Mouse (Mus musculus): ENCODE measurements around the gene Ttll2. TPM values are rescaled to one million over a fixed set of nuclear protein-coding genes. Genes with fewer than 3 reads are reported as not detected.
"Not testable (repeated sequence)": the region's sequence is repeated elsewhere in the genome, so short reads cannot be mapped to it uniquely, and the experiment has no call there.

The Ttll2 gene
- total and polyA plus RNA-seq, 3 experiments: not detected

DNA sequence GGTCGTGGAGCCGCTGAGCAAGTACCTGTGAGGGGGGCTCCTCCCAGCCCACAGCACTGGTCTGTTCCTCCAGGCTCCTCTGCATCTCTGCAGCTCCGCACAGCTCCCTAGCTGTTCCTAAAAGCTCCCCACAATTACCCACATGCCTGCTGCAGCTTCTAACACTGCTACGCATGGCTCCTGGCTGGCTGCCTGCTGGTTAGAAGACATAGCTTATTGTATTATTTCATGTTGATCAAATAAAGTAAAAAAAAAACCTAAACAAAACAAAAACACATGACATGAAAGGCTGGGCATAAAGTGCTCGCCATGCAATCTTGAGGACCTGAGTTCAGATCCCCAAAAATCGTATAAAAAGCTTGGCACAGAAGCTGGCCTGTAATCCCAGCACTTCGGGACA lies 37.4 kb upstream of the Ttll2 start:
- not testable (repeated sequence) for H3K4me1 ChIP-seq (ENCODE audit: control insufficient read depth in 1 of 2, insufficient read depth in 2 of 2, low read length in 2 of 2); H3K4me3 ChIP-seq (ENCODE audit: control insufficient read depth in 1 of 2, insufficient read depth in 1 of 2, low read depth in 2 of 2, low read length in 2 of 2); H3K27me3 ChIP-seq (ENCODE audit: control insufficient read depth in 1 of 2, insufficient read depth in 2 of 2, low read length in 2 of 2); H3K27ac ChIP-seq (ENCODE audit: control insufficient read depth, low read depth, low read length); H3K79me2 ChIP-seq (ENCODE audit: control insufficient read depth, insufficient read depth, low read length, poor library complexity); H3K9ac ChIP-seq (ENCODE audit: control insufficient read depth, low read depth, low read length, poor library complexity, severe bottlenecking); DNase-seq (ENCODE audit: low read depth, low spot score); H3K36me3 ChIP-seq (ENCODE audit: control insufficient read depth in 1 of 2, insufficient read depth in 2 of 2, low read length in 2 of 2); H3K9me3 ChIP-seq (replicated peaks; ENCODE audit: insufficient read depth, low read length)

DNA sequence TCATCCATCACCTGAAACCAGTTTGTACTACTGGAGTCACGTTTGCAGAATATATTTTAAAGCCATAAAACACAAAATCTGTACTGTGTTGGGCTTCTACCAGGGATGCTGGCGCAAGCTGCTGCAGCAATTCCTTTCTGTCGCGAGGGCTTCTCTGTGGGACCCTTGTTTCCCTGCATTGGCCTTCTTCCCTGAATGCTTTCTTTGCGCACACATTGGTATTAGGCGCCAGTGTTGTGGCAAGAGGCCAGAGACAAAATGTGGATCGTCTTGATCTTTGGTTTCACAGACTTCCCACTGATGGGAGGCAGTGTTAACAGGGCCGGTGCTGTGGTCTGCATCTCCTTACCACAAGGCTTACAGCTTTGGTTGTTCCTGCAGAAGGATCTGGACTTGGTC lies 36.5 kb upstream of the Ttll2 start:
- not testable (repeated sequence) for H3K79me2 ChIP-seq (ENCODE audit: control insufficient read depth, insufficient read depth, low read length, poor library complexity); H3K9me3 ChIP-seq (replicated peaks; ENCODE audit: insufficient read depth, low read length); H3K4me3 ChIP-seq (ENCODE audit: control insufficient read depth in 1 of 2, insufficient read depth in 1 of 2, low read depth in 2 of 2, low read length in 2 of 2); DNase-seq (ENCODE audit: low read depth, low spot score); H3K27me3 ChIP-seq (ENCODE audit: control insufficient read depth in 1 of 2, insufficient read depth in 2 of 2, low read length in 2 of 2); H3K36me3 ChIP-seq (ENCODE audit: control insufficient read depth in 1 of 2, insufficient read depth in 2 of 2, low read length in 2 of 2); H3K9ac ChIP-seq (ENCODE audit: control insufficient read depth, low read depth, low read length, poor library complexity, severe bottlenecking); H3K4me1 ChIP-seq (ENCODE audit: control insufficient read depth in 1 of 2, insufficient read depth in 2 of 2, low read length in 2 of 2); H3K27ac ChIP-seq (ENCODE audit: control insufficient read depth, low read depth, low read length)

DNA sequence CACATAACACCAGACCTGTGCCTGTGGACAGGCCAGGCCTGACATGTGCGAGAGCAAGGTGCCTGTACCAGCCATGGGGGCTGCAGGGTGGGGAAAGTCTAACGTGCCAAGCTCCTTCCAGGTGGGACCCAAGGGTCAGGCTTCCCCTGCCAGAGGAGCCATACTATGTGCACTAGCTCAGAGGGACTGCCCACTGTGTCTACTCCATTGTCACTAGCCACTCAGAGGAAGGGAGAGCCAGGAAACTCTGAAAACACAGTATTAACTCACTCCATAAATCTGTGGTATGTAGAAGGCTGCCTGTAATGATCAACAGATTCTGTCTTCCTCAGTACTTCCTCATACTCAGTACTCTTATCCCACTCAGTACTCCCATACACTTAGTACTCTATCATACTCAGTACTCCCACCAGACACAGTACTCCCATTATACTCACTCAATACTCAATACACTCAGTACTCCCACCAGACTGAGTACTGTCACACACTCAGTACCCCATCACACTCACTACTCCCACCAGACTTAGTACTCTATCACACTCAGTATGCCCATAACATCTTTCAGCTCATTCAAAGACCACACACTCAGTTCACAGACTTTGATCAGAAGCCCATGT lies 36.0 kb upstream of the Ttll2 start:
- H3K9ac ChIP-seq (ENCODE audit: control insufficient read depth, low read depth, low read length, poor library complexity, severe bottlenecking); DNase-seq (ENCODE audit: low read depth, low spot score); H3K27me3 ChIP-seq (ENCODE audit: control insufficient read depth in 1 of 2, insufficient read depth in 2 of 2, low read length in 2 of 2); H3K4me3 ChIP-seq (ENCODE audit: control insufficient read depth in 1 of 2, insufficient read depth in 1 of 2, low read depth in 2 of 2, low read length in 2 of 2); H3K27ac ChIP-seq (ENCODE audit: control insufficient read depth, low read depth, low read length); H3K79me2 ChIP-seq (ENCODE audit: control insufficient read depth, insufficient read depth, low read length, poor library complexity); H3K4me1 ChIP-seq (ENCODE audit: control insufficient read depth in 1 of 2, insufficient read depth in 2 of 2, low read length in 2 of 2); H3K36me3 ChIP-seq (ENCODE audit: control insufficient read depth in 1 of 2, insufficient read depth in 2 of 2, low read length in 2 of 2); H3K9me3 ChIP-seq (replicated peaks; ENCODE audit: insufficient read depth, low read length): not testable (repeated sequence)

DNA sequence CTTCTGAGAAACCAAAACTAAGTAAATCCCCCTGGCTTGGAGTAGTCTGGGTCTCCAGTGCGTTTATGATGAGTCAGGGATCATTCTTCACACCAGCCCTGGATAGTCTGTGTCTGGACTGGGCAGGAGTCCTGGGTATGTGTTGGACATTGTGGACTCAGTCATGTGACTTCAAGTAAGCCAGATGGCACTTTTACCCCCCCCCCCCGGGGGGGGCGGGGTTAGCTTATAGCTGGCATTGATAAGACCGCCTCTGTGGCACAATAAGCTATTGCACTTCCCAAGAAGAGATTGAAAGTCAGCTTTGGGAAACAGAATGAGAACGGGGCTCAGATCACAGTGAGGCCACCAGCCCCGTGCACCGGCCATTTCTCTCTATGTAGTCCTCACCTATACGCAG lies 33.5 kb upstream of the Ttll2 start:
- not testable (repeated sequence) for H3K9ac ChIP-seq (ENCODE audit: control insufficient read depth, low read depth, low read length, poor library complexity, severe bottlenecking); DNase-seq (ENCODE audit: low read depth, low spot score); H3K9me3 ChIP-seq (replicated peaks; ENCODE audit: insufficient read depth, low read length)

DNA sequence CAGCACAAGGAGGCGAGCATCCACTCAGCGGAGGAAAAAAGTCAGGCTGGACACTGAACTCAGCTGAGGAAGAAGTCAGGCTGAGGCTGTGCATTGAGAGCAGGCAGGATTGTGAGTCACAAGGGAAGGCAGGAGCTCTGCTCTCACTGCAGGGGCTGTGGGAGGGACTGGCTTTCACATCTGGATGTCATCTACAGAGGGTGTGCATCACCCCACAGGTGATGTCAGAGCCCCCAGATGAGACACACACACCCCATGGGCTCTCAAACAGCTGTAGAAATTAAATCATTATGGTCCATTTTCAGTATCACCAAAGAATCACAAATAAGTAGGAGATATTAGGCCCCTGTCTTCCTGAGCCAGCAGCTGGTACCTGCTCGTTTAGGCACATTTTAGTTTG lies 32.9 kb upstream of the Ttll2 start, which contains the start of gene Unc93a2:
Gene Unc93a2, minus strand, starts transcription at position 101 of the 400 bp plus-strand sequence.
- DNase-seq (ENCODE audit: low read depth, low spot score); H3K4me1 ChIP-seq (ENCODE audit: control insufficient read depth in 1 of 2, insufficient read depth in 2 of 2, low read length in 2 of 2); H3K27me3 ChIP-seq (ENCODE audit: control insufficient read depth in 1 of 2, insufficient read depth in 2 of 2, low read length in 2 of 2); H3K27ac ChIP-seq (ENCODE audit: control insufficient read depth, low read depth, low read length); H3K79me2 ChIP-seq (ENCODE audit: control insufficient read depth, insufficient read depth, low read length, poor library complexity); H3K9me3 ChIP-seq (replicated peaks; ENCODE audit: insufficient read depth, low read length); H3K9ac ChIP-seq (ENCODE audit: control insufficient read depth, low read depth, low read length, poor library complexity, severe bottlenecking); H3K36me3 ChIP-seq (ENCODE audit: control insufficient read depth in 1 of 2, insufficient read depth in 2 of 2, low read length in 2 of 2); H3K4me3 ChIP-seq (ENCODE audit: control insufficient read depth in 1 of 2, insufficient read depth in 1 of 2, low read depth in 2 of 2, low read length in 2 of 2): not testable (repeated sequence)

More for the DNA sequence above, 33.5 kb upstream of the Ttll2 start:
- H3K4me3 ChIP-seq (ENCODE audit: control insufficient read depth in 1 of 2, insufficient read depth in 1 of 2, low read depth in 2 of 2, low read length in 2 of 2); H3K27me3 ChIP-seq (ENCODE audit: control insufficient read depth in 1 of 2, insufficient read depth in 2 of 2, low read length in 2 of 2); H3K4me1 ChIP-seq (ENCODE audit: control insufficient read depth in 1 of 2, insufficient read depth in 2 of 2, low read length in 2 of 2); H3K36me3 ChIP-seq (ENCODE audit: control insufficient read depth in 1 of 2, insufficient read depth in 2 of 2, low read length in 2 of 2); H3K79me2 ChIP-seq (ENCODE audit: control insufficient read depth, insufficient read depth, low read length, poor library complexity); H3K27ac ChIP-seq (ENCODE audit: control insufficient read depth, low read depth, low read length): not testable (repeated sequence)

DNA sequence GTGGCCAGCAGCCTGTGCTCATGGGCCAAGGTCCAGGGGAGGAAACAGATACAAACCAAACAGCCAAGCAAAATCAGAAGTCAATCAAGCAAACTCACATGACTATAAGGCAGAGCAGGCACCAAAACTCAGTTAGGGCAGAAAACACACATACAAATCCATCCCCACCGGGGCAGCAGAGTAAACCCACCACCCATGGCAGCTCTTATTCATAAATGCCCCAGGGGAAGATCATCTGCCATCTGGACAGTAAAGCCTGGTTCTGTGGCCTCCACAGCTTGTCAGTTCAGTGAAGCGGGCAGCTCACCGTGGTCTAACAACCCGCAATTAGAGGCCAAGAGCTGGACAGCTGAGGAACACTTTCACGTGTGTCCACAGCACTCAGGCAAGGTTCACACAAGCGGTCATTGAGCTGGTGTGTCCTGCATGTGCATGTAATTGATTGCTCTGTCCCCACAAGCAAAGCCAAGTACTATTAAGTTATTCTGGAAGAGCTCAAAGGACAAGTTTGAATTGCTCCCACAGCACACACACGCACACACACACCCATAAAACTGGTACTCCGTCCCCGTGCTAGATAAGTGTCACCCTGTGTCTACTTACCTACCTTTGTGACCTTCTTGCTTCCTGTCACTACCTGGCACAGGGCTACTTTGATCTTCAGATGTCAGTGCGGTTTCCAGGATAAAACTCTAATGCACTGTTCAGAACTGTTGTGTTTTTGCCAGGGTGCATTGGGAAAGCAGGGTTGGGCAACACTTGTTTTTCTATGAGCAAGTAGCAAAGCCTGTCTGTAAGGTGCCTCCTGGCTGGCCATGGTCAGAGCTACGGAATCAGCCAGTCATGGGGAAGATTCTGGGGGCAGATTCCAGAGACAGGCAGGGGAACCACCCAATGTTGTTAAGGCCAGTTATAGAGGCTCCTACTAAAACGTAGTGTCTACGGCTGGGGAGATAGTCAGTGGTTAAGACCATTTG lies 31.0 kb upstream of the Ttll2 start:
- not testable (repeated sequence) for H3K9me3 ChIP-seq (replicated peaks; ENCODE audit: insufficient read depth, low read length); H3K27ac ChIP-seq (ENCODE audit: control insufficient read depth, low read depth, low read length); H3K4me3 ChIP-seq (ENCODE audit: control insufficient read depth in 1 of 2, insufficient read depth in 1 of 2, low read depth in 2 of 2, low read length in 2 of 2); H3K9ac ChIP-seq (ENCODE audit: control insufficient read depth, low read depth, low read length, poor library complexity, severe bottlenecking); H3K79me2 ChIP-seq (ENCODE audit: control insufficient read depth, insufficient read depth, low read length, poor library complexity); H3K4me1 ChIP-seq (ENCODE audit: control insufficient read depth in 1 of 2, insufficient read depth in 2 of 2, low read length in 2 of 2); DNase-seq (ENCODE audit: low read depth, low spot score); H3K27me3 ChIP-seq (ENCODE audit: control insufficient read depth in 1 of 2, insufficient read depth in 2 of 2, low read length in 2 of 2); H3K36me3 ChIP-seq (ENCODE audit: control insufficient read depth in 1 of 2, insufficient read depth in 2 of 2, low read length in 2 of 2)

DNA sequence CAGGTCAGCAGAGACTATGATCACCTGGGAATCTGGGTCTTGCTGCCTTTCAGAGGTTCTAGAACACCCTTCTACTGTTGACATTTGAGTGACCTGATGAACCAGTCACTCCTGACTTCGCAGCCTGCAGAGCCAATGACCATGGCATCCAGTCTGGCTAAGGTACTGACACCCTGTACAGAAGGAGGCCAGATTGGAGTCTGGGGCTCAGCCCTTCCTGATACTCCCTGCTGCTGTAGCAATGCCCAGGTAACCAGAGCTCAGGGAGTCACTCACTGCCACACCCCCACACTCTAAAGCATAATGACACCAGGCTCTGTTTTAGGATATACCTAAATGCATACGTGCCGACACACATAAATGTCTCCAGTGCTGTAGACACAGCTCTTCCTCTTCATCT lies 30.2 kb upstream of the Ttll2 start:
- not testable (repeated sequence) for H3K4me3 ChIP-seq (ENCODE audit: control insufficient read depth in 1 of 2, insufficient read depth in 1 of 2, low read depth in 2 of 2, low read length in 2 of 2); H3K79me2 ChIP-seq (ENCODE audit: control insufficient read depth, insufficient read depth, low read length, poor library complexity); H3K27ac ChIP-seq (ENCODE audit: control insufficient read depth, low read depth, low read length); H3K4me1 ChIP-seq (ENCODE audit: control insufficient read depth in 1 of 2, insufficient read depth in 2 of 2, low read length in 2 of 2); H3K27me3 ChIP-seq (ENCODE audit: control insufficient read depth in 1 of 2, insufficient read depth in 2 of 2, low read length in 2 of 2); H3K36me3 ChIP-seq (ENCODE audit: control insufficient read depth in 1 of 2, insufficient read depth in 2 of 2, low read length in 2 of 2); DNase-seq (ENCODE audit: low read depth, low spot score); H3K9me3 ChIP-seq (replicated peaks; ENCODE audit: insufficient read depth, low read length); H3K9ac ChIP-seq (ENCODE audit: control insufficient read depth, low read depth, low read length, poor library complexity, severe bottlenecking)
